Mouse (Mus musculus) C2C12 (cell line): ENCODE measurements around the gene Rab8b.

ENCODE experiments used
- CEBPB ChIP-seq: IDR thresholded peaks from one replicate; pipeline ENCODE4 v1.6.1; 2011; ENCODE audit warnings: low read depth, mild to moderate bottlenecking, control low read depth, moderate library complexity
- CTCF ChIP-seq: IDR thresholded peaks from one replicate; pipeline ENCODE4 v1.5.1; 2011; ENCODE audit not compliant: control insufficient read depth, insufficient read depth, insufficient read length
- FOSL1 ChIP-seq: IDR thresholded peaks from one replicate; pipeline ENCODE4 v1.8.0; 2011; ENCODE audit warnings: mild to moderate bottlenecking, low read length; ENCODE audit not compliant: poor library complexity, insufficient read depth, severe bottlenecking
- MAX ChIP-seq: IDR thresholded peaks from one replicate; pipeline ENCODE4 v1.6.1; 2011; ENCODE audit warnings: mild to moderate bottlenecking, control low read depth
- MYOD1 ChIP-seq: IDR thresholded peaks from one replicate; pipeline ENCODE4 v1.6.1; 2011; ENCODE audit warnings: low read depth; ENCODE audit not compliant: control insufficient read depth, insufficient read length
- MYOG ChIP-seq: IDR thresholded peaks from one replicate; pipeline ENCODE4 v1.6.1; 2011; ENCODE audit not compliant: control insufficient read depth, insufficient read length; ENCODE audit errors: extremely low read depth

DNA sequence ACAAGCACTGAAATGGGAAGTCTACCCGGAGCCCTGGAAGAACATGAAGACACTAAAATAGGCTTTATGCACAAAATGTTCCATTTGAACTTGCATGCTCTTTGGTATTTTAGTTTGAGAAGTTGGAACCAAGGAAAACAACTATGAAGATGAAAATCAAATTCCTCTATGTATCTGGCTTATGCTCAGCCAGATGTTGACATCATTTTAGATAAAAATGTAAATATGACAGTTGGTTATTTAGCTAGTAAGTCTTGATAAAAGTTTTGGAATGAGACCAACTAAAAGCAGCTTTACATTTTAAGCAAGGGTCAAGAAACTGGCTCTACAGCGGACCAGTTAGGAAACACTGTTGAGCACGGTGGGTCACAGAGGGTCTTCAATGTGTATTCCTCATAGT, 4.9 kb downstream of the Rab8b start:
- TF ChIP-seq CTCF (no peak), MAX (no peak), CEBPB (no peak), MYOG (no peak), MYOD1 (no peak), FOSL1 (no peak)
